Mouse (Mus musculus) embryo, embryonic 10 days (tissue): ENCODE measurements around the gene Ngef.

Experiments used
- DNase-seq: peaks from one replicate; pipeline ENCODE4 v3.0.0-alpha.2; 2015; ENCODE audit warnings: low spot score

Ngef gene

GRCm38 (mm10) chr1:87565760-87566159, 7.9 kb downstream of the Ngef start:
- DNase-seq = no peak

- DNase-seq = no peak
Observed at GRCm38 (mm10) chr1:87562967-87563366, 10.7 kb downstream of the Ngef start.

GRCm38 (mm10) chr1:87553586-87553985, 20.1 kb downstream of the Ngef start:
- no peak for DNase-seq

- DNase-seq = no peak
Observed at GRCm38 (mm10) chr1:87551008-87551407, 22.7 kb downstream of the Ngef start.

- DNase-seq = peak; percentile 70
Observed at GRCm38 (mm10) chr1:87541614-87542013, 32.1 kb downstream of the Ngef start.

- DNase-seq = no peak
Observed at GRCm38 (mm10) chr1:87537008-87537407, 36.7 kb downstream of the Ngef start.

- no peak for DNase-seq
Observed at GRCm38 (mm10) chr1:87534118-87534517, 39.6 kb downstream of the Ngef start.

- no peak for DNase-seq
Observed at GRCm38 (mm10) chr1:87532346-87532745, 41.3 kb downstream of the Ngef start.

- no peak for DNase-seq
Observed at GRCm38 (mm10) chr1:87527191-87527590, 46.5 kb downstream of the Ngef start.

GRCm38 (mm10) chr1:87525041-87525440, 48.6 kb downstream of the Ngef start:
- DNase-seq = no peak

- no peak for DNase-seq
Observed at GRCm38 (mm10) chr1:87521523-87521922, 52.1 kb downstream of the Ngef start.

- no peak for DNase-seq
Observed at GRCm38 (mm10) chr1:87520467-87520866, 53.2 kb downstream of the Ngef start.

- no peak for DNase-seq
Observed at GRCm38 (mm10) chr1:87510845-87511244, 62.8 kb downstream of the Ngef start.

GRCm38 (mm10) chr1:87510166-87510691, 63.4 kb downstream of the Ngef start:
- peak; percentile 61 for DNase-seq

GRCm38 (mm10) chr1:87509561-87510165, 64.0 kb downstream of the Ngef start, which contains the start of gene Neu2:
Neu2 (plus strand) TSS chr1:87509889.
- peak; percentile 14 for DNase-seq

- DNase-seq = peak; percentile 18
Observed at GRCm38 (mm10) chr1:87508591-87509560, 64.8 kb downstream of the Ngef start.

- DNase-seq = no peak
Observed at GRCm38 (mm10) chr1:87507857-87508256, 65.8 kb downstream of the Ngef start.

GRCm38 (mm10) chr1:87505524-87505923, 68.1 kb downstream of the Ngef start:
- no peak for DNase-seq

GRCm38 (mm10) chr1:87493542-87493941, 80.1 kb downstream of the Ngef start:
- no peak for DNase-seq

GRCm38 (mm10) chr1:87492285-87492684, 81.4 kb downstream of the Ngef start:
- no peak for DNase-seq

- DNase-seq = no peak
Observed at GRCm38 (mm10) chr1:87486386-87486785, 87.3 kb downstream of the Ngef start.

- no peak for DNase-seq
Observed at GRCm38 (mm10) chr1:87482546-87482945, 91.1 kb downstream of the Ngef start.
